Mouse (Mus musculus) hindbrain, embryonic 13.5 days (tissue): ENCODE measurements around the gene Cel. TPM values are rescaled to one million over a fixed set of nuclear protein-coding genes. Genes with fewer than 3 reads are reported as not detected.
A peak's percentile ranks its signal among the peaks of the same experiment; 100 is the strongest.

Experiments
- ATAC-seq: fragments of 200-750 bp; cut with Nextera tagmentation; 2 replicates; pipeline ENCODE4 v1.8.0; 2017; ENCODE audit warnings: moderate TSS enrichment; ENCODE audit not compliant: low FRiP score
- H3K27ac ChIP-seq: fragments of 300-500 bp; sonication (generic); 2 replicates; pipeline ENCODE4 v1.5.1; 2015; ENCODE audit warnings: inconsistent platforms, mild to moderate bottlenecking, moderate library complexity
- H3K27me3 ChIP-seq: fragments of 300-500 bp; sonication (generic); 2 replicates; pipeline ENCODE4 v1.6.1; 2015; ENCODE audit warnings: mild to moderate bottlenecking, inconsistent platforms
- H3K36me3 ChIP-seq: fragments of 300-500 bp; sonication (generic); 2 replicates; pipeline ENCODE4 v1.6.1; 2015; ENCODE audit warnings: mild to moderate bottlenecking, inconsistent platforms
- H3K4me1 ChIP-seq: fragments of 300-500 bp; sonication (generic); replicated peaks from 2 replicates; pipeline ENCODE4 v1.6.1; 2015; ENCODE audit warnings: inconsistent platforms
- H3K4me2 ChIP-seq: fragments of 300-500 bp; sonication (generic); 2 replicates; pipeline ENCODE4 v1.6.1; 2015; ENCODE audit warnings: inconsistent platforms, mild to moderate bottlenecking, moderate library complexity
- H3K4me3 ChIP-seq: fragments of 300-500 bp; sonication (generic); 2 replicates; pipeline ENCODE4 v1.5.1; 2015; ENCODE audit warnings: mild to moderate bottlenecking, inconsistent platforms
- H3K9ac ChIP-seq: fragments of 300-500 bp; sonication (generic); 2 replicates; pipeline ENCODE4 v1.6.1; 2015; ENCODE audit warnings: mild to moderate bottlenecking, inconsistent platforms
- H3K9me3 ChIP-seq: fragments of 300-500 bp; sonication (generic); 2 replicates; pipeline ENCODE4 v1.6.1; 2016; ENCODE audit warnings: inconsistent platforms
- WGBS: fragments of 180-500 bp; shearing (Covaris S2); methylation state at CpG from one replicate; pipeline ENCODE4 v1.1.7; 2015; 5-methylcytosine and 5-hydroxymethylcytosine counted together
- polyA plus RNA-seq: library from polyadenylated mRNA; unstranded; fragments of >200 nt; fragmentation: Nextera tagmentation; extraction: Ambion mirVana; gene quantifications from 2 replicates; pipeline ENCODE4 v1.2.1, GENCODE M21; 2015

Cel gene
- polyA plus RNA-seq, 1 experiment from 2014 or later: 0.08 TPM

- WGBS: 15% methylated on average over 11 of the region's 11 CpGs
- H3K27ac ChIP-seq: peak overlapping the region; percentile 77
- H3K4me3 ChIP-seq: no peak overlapping the region; the same call in 1 of the 2 replicates
- peaks cover 14% of the 10 kb centered on the region for H3K36me3 ChIP-seq
- no peaks in the 10 kb centered on the region for H3K9me3 ChIP-seq
- H3K27me3 ChIP-seq: no peaks in the 10 kb centered on the region
- peak overlapping the region; percentile 25; the same call in 1 of the 2 replicates for H3K4me2 ChIP-seq
- ATAC-seq: peak; percentile 57
- peaks cover 95% of the 10 kb centered on the region for H3K4me1 ChIP-seq
- H3K9ac ChIP-seq: peak overlapping the region; percentile 66
These were observed 37.8 kb downstream of the Cel start for GRCm38 (mm10) chr2:28525219-28525942.

- Histone ChIP-seq H3K9ac (no peak overlapping the region), H3K4me1 (peaks cover 95% of the 10 kb centered on the region), H3K4me3 (no peak overlapping the region), H3K9me3 (no peaks in the 10 kb centered on the region), H3K36me3 (peaks cover 14% of the 10 kb centered on the region), H3K4me2 (no peak overlapping the region), H3K27me3 (no peaks in the 10 kb centered on the region), H3K27ac (peak overlapping the region; percentile 77)
- ATAC-seq: no peak
- WGBS: 81% methylated on average over 10 of the region's 10 CpGs
These were observed 38.8 kb downstream of the Cel start for GRCm38 (mm10) chr2:28524406-28524805.

- WGBS: 9% methylated on average over 5 of the region's 5 CpGs
- Histone ChIP-seq H3K4me2 (no peak overlapping the region), H3K9me3 (no peaks in the 10 kb centered on the region), H3K27me3 (no peaks in the 10 kb centered on the region), H3K36me3 (peaks cover 14% of the 10 kb centered on the region), H3K4me3 (no peak overlapping the region), H3K27ac (peak overlapping the region; percentile 77), H3K9ac (no peak overlapping the region), H3K4me1 (peaks cover 95% of the 10 kb centered on the region)
- ATAC-seq: peak; percentile 82
These were observed 39.5 kb downstream of the Cel start for GRCm38 (mm10) chr2:28523643-28524117.

GRCm38 (mm10) chr2:28522166-28522565 is 41.0 kb downstream of the Cel start:
- Histone ChIP-seq H3K4me3 (no peak overlapping the region), H3K4me1 (peaks cover 95% of the 10 kb centered on the region), H3K27ac (no peak overlapping the region), H3K27me3 (no peaks in the 10 kb centered on the region), H3K4me2 (no peak overlapping the region), H3K9me3 (no peaks in the 10 kb centered on the region), H3K36me3 (peaks cover 17% of the 10 kb centered on the region), H3K9ac (0 out of 2 replicates have a peak overlapping the region, but pooled peaks have one; percentile 39)
- WGBS: 91% methylated on average over 4 of the region's 4 CpGs
- no peak for ATAC-seq

- H3K4me1 ChIP-seq: peaks cover 95% of the 10 kb centered on the region
- WGBS: 85% methylated on average over 6 of the region's 6 CpGs
- H3K27ac ChIP-seq: no peak overlapping the region
- peaks cover 19% of the 10 kb centered on the region for H3K36me3 ChIP-seq
- H3K4me3 ChIP-seq: no peak overlapping the region
- H3K9ac ChIP-seq: peak overlapping the region; percentile 39; the same call in 1 of the 2 replicates
- H3K9me3 ChIP-seq: no peaks in the 10 kb centered on the region
- ATAC-seq: no peak
- no peaks in the 10 kb centered on the region for H3K27me3 ChIP-seq
- no peak overlapping the region for H3K4me2 ChIP-seq
These were observed 41.5 kb downstream of the Cel start for GRCm38 (mm10) chr2:28521571-28522151.

- H3K4me1 ChIP-seq: peaks cover 95% of the 10 kb centered on the region
These were observed 42.6 kb downstream of the Cel start for GRCm38 (mm10) chr2:28520581-28520980.

GRCm38 (mm10) chr2:28518231-28518630 is 45.0 kb downstream of the Cel start:
- 17% methylated on average over 2 of the region's 2 CpGs for WGBS
- Histone ChIP-seq H3K27me3 (no peaks in the 10 kb centered on the region), H3K27ac (peak overlapping the region; percentile 55), H3K9me3 (no peaks in the 10 kb centered on the region), H3K9ac (peak overlapping the region; percentile 53), H3K36me3 (peaks cover 33% of the 10 kb centered on the region), H3K4me1 (peaks cover 90% of the 10 kb centered on the region), H3K4me2 (peak overlapping the region; percentile 27; the same call in 1 of the 2 replicates), H3K4me3 (no peak overlapping the region)
- no peak for ATAC-seq

More at GRCm38 (mm10) chr2:28520581-28520980, 42.6 kb downstream of the Cel start:
- no peak overlapping the region for H3K4me3 ChIP-seq
- no peaks in the 10 kb centered on the region for H3K27me3 ChIP-seq
- H3K4me2 ChIP-seq: no peak overlapping the region
- no peak overlapping the region for H3K27ac ChIP-seq
- H3K9ac ChIP-seq: peak overlapping the region; percentile 35; the same call in 1 of the 2 replicates
- 60% methylated on average over 5 of the region's 5 CpGs for WGBS
- ATAC-seq: no peak
- H3K36me3 ChIP-seq: peaks cover 29% of the 10 kb centered on the region
- H3K9me3 ChIP-seq: no peaks in the 10 kb centered on the region

GRCm38 (mm10) chr2:28517206-28517909 is 45.8 kb downstream of the Cel start:
- Histone ChIP-seq H3K9me3 (no peaks in the 10 kb centered on the region), H3K27ac (peak overlapping the region; percentile 55), H3K4me2 (peak overlapping the region; percentile 27; the same call in 1 of the 2 replicates), H3K4me1 (peaks cover 86% of the 10 kb centered on the region), H3K9ac (peak overlapping the region; percentile 26; the same call in 1 of the 2 replicates), H3K36me3 (peaks cover 28% of the 10 kb centered on the region), H3K4me3 (no peak overlapping the region), H3K27me3 (no peaks in the 10 kb centered on the region)
- ATAC-seq: no peak
- 45% methylated on average over 5 of the region's 5 CpGs for WGBS

GRCm38 (mm10) chr2:28514489-28514888 is 48.7 kb downstream of the Cel start:
- Histone ChIP-seq H3K4me2 (peak overlapping the region; percentile 84), H3K4me1 (peaks cover 57% of the 10 kb centered on the region), H3K9ac (peak overlapping the region; percentile 99), H3K36me3 (peaks cover 19% of the 10 kb centered on the region), H3K27ac (peak overlapping the region; percentile 95), H3K4me3 (peak overlapping the region; percentile 88), H3K27me3 (0 out of 2 replicates have a peak, but pooled peaks cover 14% of the 10 kb centered on the region), H3K9me3 (no peaks in the 10 kb centered on the region)
- 16% methylated on average over 5 of the region's 5 CpGs for WGBS
- ATAC-seq: no peak

- H3K4me1 ChIP-seq: peaks cover 49% of the 10 kb centered on the region
- peak overlapping the region; percentile 95 for H3K27ac ChIP-seq
- ATAC-seq: peak; percentile 60
- 0 out of 2 replicates have a peak, but pooled peaks cover 14% of the 10 kb centered on the region for H3K27me3 ChIP-seq
- WGBS: 6% methylated on average over 39 of the region's 47 CpGs
- H3K4me3 ChIP-seq: peak overlapping the region; percentile 88
- no peaks in the 10 kb centered on the region for H3K9me3 ChIP-seq
- H3K36me3 ChIP-seq: peaks cover 19% of the 10 kb centered on the region
- H3K4me2 ChIP-seq: peak overlapping the region; percentile 84
- peak overlapping the region; percentile 99 for H3K9ac ChIP-seq
These were observed 49.5 kb downstream of the Cel start for GRCm38 (mm10) chr2:28513431-28514370.

GRCm38 (mm10) chr2:28512798-28513401 is 50.3 kb downstream of the Cel start, which contains the start of gene Ralgds:
Gene Ralgds (plus strand): TSS chr2:28513125.
- under 1% methylated on average over 32 of the region's 71 CpGs for WGBS
- peak within 1 kb of the TSS; percentile 95 for H3K27ac ChIP-seq

More at GRCm38 (mm10) chr2:28512798-28513401, 50.3 kb downstream of the Cel start, which contains the start of gene Ralgds:
- ATAC-seq: peak; percentile 70
- H3K9me3 ChIP-seq: no peaks in the 10 kb centered on the region
- H3K9ac ChIP-seq: peak within 1 kb of the TSS; percentile 99
- H3K27me3 ChIP-seq: 0 out of 2 replicates have a peak, but pooled peaks cover 14% of the 10 kb centered on the region
- peak within 1 kb of the TSS; percentile 84 for H3K4me2 ChIP-seq
- H3K36me3 ChIP-seq: peaks cover 19% of the 10 kb centered on the region
- H3K4me1 ChIP-seq: peaks cover 41% of the 10 kb centered on the region
- H3K4me3 ChIP-seq: peak within 1 kb of the TSS; percentile 88
